Comparison of ENCODE assay signal across 7 mouse cellular contexts in genomic region chr1:74205881-74206280, GRCm38 (mm10). TPM values are rescaled to one million over a fixed set of nuclear protein-coding genes. Genes with fewer than 3 reads are reported as not detected.
DNase-seq lines count a peak whose midpoint lies in the region; ATAC-seq lines count a peak whose summit lies in the region.

No protein-coding gene starts in this region.

- peak; percentile 45 for DNase-seq in layer of hippocampus, adult 11-12 months (ENCODE audit: low spot score)
- DNase-seq in layer of hippocampus, adult 8-10 months (ENCODE audit: low spot score in 2 of 2), result no peak
- DNase-seq in ES-CJ7 (ENCODE audit: low read depth, low spot score), result peak; percentile 85
- DNase-seq in brain, adult 2 months (ENCODE audit: low read depth, low spot score), result peak; percentile 69
- peak; percentile 25 for DNase-seq in lung, postnatal 25 days (ENCODE audit: low spot score)
- DNase-seq in thymus, postnatal 4 days, result peak; percentile 44

- ATAC-seq in granulocyte monocyte progenitor cell, adult 5-6 weeks (replicated peaks; ENCODE audit: poor library complexity, severe bottlenecking), result peak; percentile 73

RNA-seq across cellular contexts. Expression of gene Cxcr1, which starts 11.4 kb away (rescaled TPM):
- under 1 TPM in 1 of 4 experiments, not detected in 3; 0.34 TPM for total RNA-seq in layer of hippocampus, adult 8-10 months (2022)
- total RNA-seq in granulocyte monocyte progenitor cell, adult 5-6 weeks (2014; fragmentation: Nextera tagmentation), result not detected in 2 replicates
- total RNA-seq in granulocyte monocyte progenitor cell, adult 5-6 weeks (2017), result not detected in 2 replicates

RNA-seq across cellular contexts. Expression of gene Arpc2, which starts 30.0 kb away (rescaled TPM):
- 100 to 1,000 TPM; 324 to 350 (median 341) TPM for total RNA-seq in layer of hippocampus, adult 8-10 months (2022)
- 573 and 588 TPM in 2 replicates for total RNA-seq in granulocyte monocyte progenitor cell, adult 5-6 weeks (2014; fragmentation: Nextera tagmentation)
- 434 and 584 TPM in 2 replicates for total RNA-seq in granulocyte monocyte progenitor cell, adult 5-6 weeks (2017)

RNA-seq across cellular contexts. Expression of gene Cxcr2, which starts 52.1 kb away (rescaled TPM):
- not detected for total RNA-seq in layer of hippocampus, adult 8-10 months (2022)
- total RNA-seq in granulocyte monocyte progenitor cell, adult 5-6 weeks (2014; fragmentation: Nextera tagmentation), result 7.9 and 8.7 TPM in 2 replicates
- total RNA-seq in granulocyte monocyte progenitor cell, adult 5-6 weeks (2017), result 9.4 and 10.3 TPM in 2 replicates

Comparison
In these comparisons a context has a peak if more than half of its experiments do, and no peak if none do; other contexts are left out.
1. DNase-seq: peak in layer of hippocampus, adult 11-12 months (single experiment), ES-CJ7 (single experiment), brain, adult 2 months (single experiment), lung, postnatal 25 days (single experiment) and thymus, postnatal 4 days (single experiment); none in layer of hippocampus, adult 8-10 months (0 of 2).
2. RNA of gene Cxcr2, which starts 52.1 kb away (total RNA-seq): 7.9 to 10.3 TPM in granulocyte monocyte progenitor cell, adult 5-6 weeks; not detected in layer of hippocampus, adult 8-10 months; every median in the first group is over 4 times any median in the second.